Comparison of ENCODE assay signal across 8 mouse cellular contexts in genomic region chr2:131910847-131911246, GRCm38 (mm10). TPM values are rescaled to one million over a fixed set of nuclear protein-coding genes. Genes with fewer than 3 reads are reported as not detected.
DNase-seq lines count a peak whose midpoint lies in the region; ATAC-seq and TF ChIP-seq lines count a peak whose summit lies in the region.

No protein-coding gene starts in this region.

- H3K27me3 ChIP-seq in heart, embryonic 11.5 days (ENCODE audit: control insufficient read depth, insufficient read depth, low read length) = no peaks in the 10 kb centered on the region
- H3K27me3 ChIP-seq in G1E (ENCODE audit: insufficient read depth, low read length) = no peaks in the 10 kb centered on the region
- no peaks in the 10 kb centered on the region for H3K27me3 ChIP-seq in heart, embryonic 16.5 days (ENCODE audit: control insufficient read depth, insufficient read depth, low read length)
- peaks cover 30% of the 10 kb centered on the region for H3K27me3 ChIP-seq in midbrain, embryonic 10.5 days (ENCODE audit: low read depth, poor library complexity, severe bottlenecking)

- DNase-seq in heart, postnatal 25 days (ENCODE audit: low spot score) = no peak
- DNase-seq in G1E (ENCODE audit: low spot score) = no peak
- DNase-seq in midbrain, embryonic 10.5 days (ENCODE audit: low spot score) = no peak
- DNase-seq in urinary bladder, postnatal 4 days (ENCODE audit: low spot score in 2 of 2) = no peak
- DNase-seq in cerebellum, adult 11 months = no peak
- DNase-seq in embryo, embryonic 11 days = no peak

- ATAC-seq in heart, embryonic 11.5 days (replicated peaks; ENCODE audit: insufficient number of reproducible peaks, low FRiP score, low TSS enrichment) = no peak
- ATAC-seq in G1E (ENCODE audit: extremely low read depth, insufficient number of reproducible peaks, low FRiP score, poor library complexity, severe bottlenecking) = no peak
- ATAC-seq in heart, embryonic 16.5 days (replicated peaks; ENCODE audit: extremely low read depth, insufficient read depth, low FRiP score) = no peak

- peaks cover 11% of the 10 kb centered on the region; the same call in 1 of the 2 replicates for H3K4me1 ChIP-seq in heart, embryonic 11.5 days (ENCODE audit: control insufficient read depth, insufficient read depth, low read length)
- H3K4me1 ChIP-seq in G1E (ENCODE audit: insufficient read depth, low read depth, low read length) = peaks cover 68% of the 10 kb centered on the region
- peaks cover 16% of the 10 kb centered on the region for H3K4me1 ChIP-seq in heart, embryonic 16.5 days (ENCODE audit: control insufficient read depth, insufficient read depth, low read length)
- H3K4me1 ChIP-seq in midbrain, embryonic 10.5 days = peaks cover 13% of the 10 kb centered on the region

- TF ChIP-seq CTCF in G1E (IDR thresholded peaks at IDR 0.05; ENCODE audit: low read depth, low read length) = no peak

- peak overlapping the region; percentile 75 for H3K4me3 ChIP-seq in heart, embryonic 11.5 days (ENCODE audit: low read depth, low read length)
- peak overlapping the region; percentile 98 for H3K4me3 ChIP-seq in G1E (ENCODE audit: low read depth, low read length)
- peak overlapping the region; percentile 71 for H3K4me3 ChIP-seq in heart, embryonic 16.5 days (ENCODE audit: low read length)
- H3K4me3 ChIP-seq in midbrain, embryonic 10.5 days = peak overlapping the region; percentile 62

- 66% methylated on average over 2 of the region's 2 CpGs for WGBS in heart, embryonic 11.5 days (ENCODE audit: insufficient replicate concordance)
- WGBS in heart, embryonic 16.5 days = 54% methylated on average over 2 of the region's 2 CpGs
- WGBS in midbrain, embryonic 10.5 days = 62% methylated on average over 2 of the region's 2 CpGs

- H3K9me3 ChIP-seq in heart, embryonic 11.5 days (replicated peaks; ENCODE audit: control insufficient read depth, low read length) = no peaks in the 10 kb centered on the region
- H3K9me3 ChIP-seq in G1E (replicated peaks) = no peaks in the 10 kb centered on the region
- no peaks in the 10 kb centered on the region for H3K9me3 ChIP-seq in heart, embryonic 16.5 days (replicated peaks; ENCODE audit: control insufficient read depth, low read length)
- H3K9me3 ChIP-seq in midbrain, embryonic 10.5 days (replicated peaks) = no peaks in the 10 kb centered on the region

- no peak overlapping the region for H3K27ac ChIP-seq in heart, embryonic 11.5 days (ENCODE audit: low read depth, low read length)
- H3K27ac ChIP-seq in heart, embryonic 16.5 days (ENCODE audit: low read length) = no peak overlapping the region
- H3K27ac ChIP-seq in midbrain, embryonic 10.5 days (replicated peaks) = no peak overlapping the region

- H3K9ac ChIP-seq in heart, embryonic 11.5 days (ENCODE audit: low read depth, low read length) = no peak overlapping the region
- peak overlapping the region; percentile 84 for H3K9ac ChIP-seq in heart, embryonic 16.5 days (ENCODE audit: low read length)

- no peaks in the 10 kb centered on the region for H3K36me3 ChIP-seq in heart, embryonic 11.5 days (ENCODE audit: control insufficient read depth, insufficient read depth, low read length)
- peaks cover 27% of the 10 kb centered on the region for H3K36me3 ChIP-seq in G1E (replicated peaks)
- peaks cover 7% of the 10 kb centered on the region for H3K36me3 ChIP-seq in heart, embryonic 16.5 days (ENCODE audit: control insufficient read depth, insufficient read depth)
- H3K36me3 ChIP-seq in midbrain, embryonic 10.5 days = no peaks in the 10 kb centered on the region

- intact Hi-C loops in heart, postnatal 25 days (cut with DNase I) = no loop called here

- H3K4me2 ChIP-seq in heart, embryonic 11.5 days = peak overlapping the region; percentile 81
- peak overlapping the region; percentile 59 for H3K4me2 ChIP-seq in heart, embryonic 16.5 days (ENCODE audit: low read depth, low read length)

RNA-seq across cellular contexts. Expression of gene Prn, which starts 1.1 kb away (rescaled TPM):
- not detected in 2 replicates for polyA plus RNA-seq in heart, embryonic 11.5 days (2014; fragmentation: Nextera tagmentation; extraction: Ambion mirVana)
- total RNA-seq in heart, postnatal 25 days (2021) = 1 to 10 TPM; 1.9 to 2.5 TPM
- total RNA-seq in G1E (2014; fragmentation: Nextera tagmentation) (not detected in 2 replicates), G1E (2017) (not detected in 2 replicates)
- not detected in 2 replicates for polyA plus RNA-seq in G1E (2012)
- polyA plus RNA-seq in heart, embryonic 16.5 days (2015; fragmentation: Nextera tagmentation; extraction: Ambion mirVana) = not detected in 2 replicates
- not detected in 2 replicates for polyA plus RNA-seq in midbrain, embryonic 10.5 days (2016; fragmentation: Nextera tagmentation; extraction: Ambion mirVana)

RNA-seq across cellular contexts. Expression of gene Prnp, which starts 1.1 kb away (rescaled TPM):
- 47.0 and 53.2 TPM in 2 replicates for polyA plus RNA-seq in heart, embryonic 11.5 days (2014; fragmentation: Nextera tagmentation; extraction: Ambion mirVana)
- 10 to 100 TPM; 89.2 to 90.0 TPM for total RNA-seq in heart, postnatal 25 days (2021)
- total RNA-seq in G1E (2014; fragmentation: Nextera tagmentation) = 350 and 399 TPM in 2 replicates
- total RNA-seq in G1E (2017) = 977 and 998 TPM in 2 replicates
- polyA plus RNA-seq in G1E (2012) = 153 and 174 TPM in 2 replicates
- 112 and 115 TPM in 2 replicates for polyA plus RNA-seq in heart, embryonic 16.5 days (2015; fragmentation: Nextera tagmentation; extraction: Ambion mirVana)
- 18.8 and 32.1 TPM in 2 replicates for polyA plus RNA-seq in midbrain, embryonic 10.5 days (2016; fragmentation: Nextera tagmentation; extraction: Ambion mirVana)

RNA-seq across cellular contexts. Expression of gene Prnd, which starts 39.8 kb away (rescaled TPM):
- polyA plus RNA-seq in heart, embryonic 11.5 days (2014; fragmentation: Nextera tagmentation; extraction: Ambion mirVana) = 3.2 and 4.0 TPM in 2 replicates
- total RNA-seq in heart, postnatal 25 days (2021) = 1 to 10 TPM; 1.4 to 2.0 TPM
- total RNA-seq in G1E (2014; fragmentation: Nextera tagmentation) (not detected in 2 replicates), G1E (2017) (0.05 and 0.12 TPM in 2 replicates)
- polyA plus RNA-seq in G1E (2012) = not detected in 2 replicates
- polyA plus RNA-seq in heart, embryonic 16.5 days (2015; fragmentation: Nextera tagmentation; extraction: Ambion mirVana) = 22.7 and 25.2 TPM in 2 replicates
- polyA plus RNA-seq in midbrain, embryonic 10.5 days (2016; fragmentation: Nextera tagmentation; extraction: Ambion mirVana) = 3.6 and 5.1 TPM in 2 replicates

RNA-seq across cellular contexts. Expression of gene Erv3, which starts 51.3 kb away (rescaled TPM):
- polyA plus RNA-seq in heart, embryonic 11.5 days (2014; fragmentation: Nextera tagmentation; extraction: Ambion mirVana) = not detected in 2 replicates
- total RNA-seq in heart, postnatal 25 days (2021) = not detected
- total RNA-seq in G1E (2014; fragmentation: Nextera tagmentation) (393 and 534 TPM in 2 replicates), G1E (2017) (60.3 and 62.5 TPM in 2 replicates)
- 5.2 and 5.9 TPM in 2 replicates for polyA plus RNA-seq in G1E (2012)
- not detected in 2 replicates for polyA plus RNA-seq in heart, embryonic 16.5 days (2015; fragmentation: Nextera tagmentation; extraction: Ambion mirVana)
- not detected in 2 replicates for polyA plus RNA-seq in midbrain, embryonic 10.5 days (2016; fragmentation: Nextera tagmentation; extraction: Ambion mirVana)
